Mouse (Mus musculus): ENCODE measurements around the gene Hic1. TPM values are rescaled to one million over a fixed set of nuclear protein-coding genes. Genes with fewer than 3 reads are reported as not detected.

Gene Hic1
- polyA plus RNA-seq, 1 experiment = 5.3 TPM

GRCm38 (mm10) chr11:75198792-75199191, 29.5 kb upstream of the Hic1 start:
- Histone ChIP-seq H3K4me3 (ENCODE audit: insufficient read depth, low read depth, low read length) (no peak overlapping the region), H3K4me1 (ENCODE audit: control insufficient read depth, insufficient read depth, insufficient read length, low read length) (peaks cover 9% of the 10 kb centered on the region; the same call in 1 of the 2 replicates), H3K27ac (replicated peaks; ENCODE audit: low read depth, low read length) (no peak overlapping the region)

DNA sequence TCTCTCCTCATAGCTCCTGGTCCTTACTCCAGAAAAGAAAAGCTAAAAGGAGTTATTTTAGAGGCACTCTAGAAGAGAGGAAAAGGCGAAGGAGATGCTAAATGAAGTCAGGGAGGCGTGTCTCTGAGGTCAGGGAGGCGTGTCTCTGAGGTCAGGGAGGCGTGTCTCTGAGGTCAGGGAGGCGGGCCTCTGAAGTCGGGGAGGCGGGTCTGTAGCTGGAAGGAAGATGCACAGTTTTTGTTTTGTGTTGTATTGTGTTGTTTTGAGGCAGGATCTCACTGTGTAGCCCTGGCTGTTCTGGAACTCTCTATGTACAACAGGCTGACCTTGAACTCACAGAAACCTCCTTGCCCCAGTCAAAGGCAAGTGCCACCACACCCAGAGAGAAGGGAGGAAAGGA, 28.6 kb upstream of the Hic1 start:
- Histone ChIP-seq H3K27ac (replicated peaks; ENCODE audit: low read depth, low read length) (no peak overlapping the region), H3K4me1 (ENCODE audit: control insufficient read depth, insufficient read depth, insufficient read length, low read length) (0 out of 2 replicates have a peak, but pooled peaks cover 8% of the 10 kb centered on the region), H3K4me3 (ENCODE audit: insufficient read depth, low read depth, low read length) (no peak overlapping the region)

DNA sequence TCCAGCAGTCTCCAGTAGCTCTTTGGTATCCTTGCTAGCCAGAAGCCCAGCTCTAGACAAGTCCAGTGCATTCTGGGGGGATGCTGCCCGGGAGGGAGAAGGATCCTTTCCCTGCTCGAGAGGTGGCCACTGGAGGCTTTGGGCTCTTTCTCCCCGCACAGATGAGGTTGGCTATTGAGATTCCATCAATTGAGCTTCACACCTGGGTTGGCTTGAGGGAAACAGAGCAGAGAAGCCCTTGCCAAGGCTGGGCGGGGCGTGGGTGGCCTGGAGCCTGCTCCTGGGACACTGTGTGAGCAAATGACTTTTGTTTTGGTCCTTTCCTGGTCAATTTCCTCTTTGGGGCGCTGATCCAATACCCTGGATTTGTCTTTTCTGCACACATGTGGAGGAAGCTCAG, 26.8 kb upstream of the Hic1 start:
- Histone ChIP-seq H3K27ac (replicated peaks; ENCODE audit: low read depth, low read length) (no peak overlapping the region), H3K4me3 (ENCODE audit: insufficient read depth, low read depth, low read length) (no peak overlapping the region), H3K4me1 (ENCODE audit: control insufficient read depth, insufficient read depth, insufficient read length, low read length) (no peaks in the 10 kb centered on the region)

DNA sequence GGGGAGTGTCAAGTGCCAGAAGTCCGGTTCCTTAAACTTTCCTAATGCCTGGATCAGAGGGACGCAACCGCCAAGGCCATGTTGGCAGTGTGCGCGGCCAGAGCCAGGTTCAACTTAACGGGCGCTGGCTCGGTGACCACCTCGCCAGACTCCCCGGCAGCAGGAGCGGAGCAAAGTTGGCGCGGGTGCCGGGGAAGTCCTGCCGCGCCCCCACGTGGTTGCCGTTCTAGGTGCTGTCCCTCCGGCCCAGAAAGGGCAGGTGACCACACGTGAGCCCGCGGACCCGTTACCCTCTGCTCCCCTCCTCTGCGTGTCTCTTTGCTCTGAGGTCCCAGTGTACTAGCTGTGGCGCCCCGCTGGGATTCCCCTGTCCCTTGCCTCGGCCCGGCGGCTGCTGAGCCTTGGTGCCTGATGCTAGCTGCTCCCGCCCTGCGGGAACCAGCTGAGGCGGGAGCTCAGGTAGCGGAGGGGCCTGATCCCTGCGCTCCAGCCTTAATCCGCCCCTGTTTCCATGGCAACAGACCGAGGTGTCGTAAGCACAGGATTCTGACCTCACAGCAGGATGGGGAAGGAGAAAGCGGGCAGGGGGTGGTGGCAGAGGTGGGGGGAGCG, 25.6 kb upstream of the Hic1 start:
- Histone ChIP-seq H3K4me1 (ENCODE audit: control insufficient read depth, insufficient read depth, insufficient read length, low read length) (no peaks in the 10 kb centered on the region), H3K4me3 (ENCODE audit: insufficient read depth, low read depth, low read length) (peak overlapping the region; percentile 82), H3K27ac (replicated peaks; ENCODE audit: low read depth, low read length) (no peak overlapping the region)

DNA sequence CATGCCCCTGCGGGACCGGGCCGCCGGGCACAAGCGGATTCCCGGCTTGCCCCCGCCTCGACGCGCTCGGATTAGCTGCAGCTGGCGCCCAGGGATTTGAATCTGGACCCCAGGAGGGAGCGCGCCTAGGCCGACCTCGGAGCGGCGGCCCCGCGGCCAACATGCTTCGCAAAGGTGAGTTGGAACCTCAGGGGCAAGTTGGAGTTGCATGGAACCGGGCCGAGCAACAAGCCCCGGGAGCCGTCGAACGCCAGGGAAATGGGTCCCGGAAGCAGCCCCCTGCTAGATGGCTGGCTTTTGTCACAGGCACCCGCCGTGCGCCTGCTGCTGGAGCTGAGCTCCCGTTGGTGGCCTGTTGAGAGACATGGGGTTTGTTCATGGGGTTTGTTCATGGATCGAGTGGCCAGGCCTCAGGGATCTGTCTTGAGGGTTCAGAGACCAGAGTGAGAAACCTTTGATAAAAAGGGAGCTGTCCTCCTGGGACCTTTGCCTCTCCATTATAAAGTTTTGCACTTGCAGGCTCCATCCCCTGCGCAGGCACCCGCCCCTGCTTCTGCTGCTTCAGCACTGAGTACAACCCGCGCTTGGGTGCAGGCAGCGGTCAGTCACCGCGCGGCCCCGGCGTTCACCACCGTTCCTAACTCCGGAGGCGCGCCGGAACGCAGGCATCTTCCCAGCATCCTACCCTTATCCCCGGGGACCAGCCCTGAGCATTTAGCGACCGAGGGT, 25.0 kb upstream of the Hic1 start:
- Histone ChIP-seq H3K27ac (replicated peaks; ENCODE audit: low read depth, low read length) (no peak overlapping the region), H3K4me3 (ENCODE audit: insufficient read depth, low read depth, low read length) (peak overlapping the region; percentile 82), H3K4me1 (ENCODE audit: control insufficient read depth, insufficient read depth, insufficient read length, low read length) (peaks cover 2% of the 10 kb centered on the region; the same call in 1 of the 2 replicates)

DNA sequence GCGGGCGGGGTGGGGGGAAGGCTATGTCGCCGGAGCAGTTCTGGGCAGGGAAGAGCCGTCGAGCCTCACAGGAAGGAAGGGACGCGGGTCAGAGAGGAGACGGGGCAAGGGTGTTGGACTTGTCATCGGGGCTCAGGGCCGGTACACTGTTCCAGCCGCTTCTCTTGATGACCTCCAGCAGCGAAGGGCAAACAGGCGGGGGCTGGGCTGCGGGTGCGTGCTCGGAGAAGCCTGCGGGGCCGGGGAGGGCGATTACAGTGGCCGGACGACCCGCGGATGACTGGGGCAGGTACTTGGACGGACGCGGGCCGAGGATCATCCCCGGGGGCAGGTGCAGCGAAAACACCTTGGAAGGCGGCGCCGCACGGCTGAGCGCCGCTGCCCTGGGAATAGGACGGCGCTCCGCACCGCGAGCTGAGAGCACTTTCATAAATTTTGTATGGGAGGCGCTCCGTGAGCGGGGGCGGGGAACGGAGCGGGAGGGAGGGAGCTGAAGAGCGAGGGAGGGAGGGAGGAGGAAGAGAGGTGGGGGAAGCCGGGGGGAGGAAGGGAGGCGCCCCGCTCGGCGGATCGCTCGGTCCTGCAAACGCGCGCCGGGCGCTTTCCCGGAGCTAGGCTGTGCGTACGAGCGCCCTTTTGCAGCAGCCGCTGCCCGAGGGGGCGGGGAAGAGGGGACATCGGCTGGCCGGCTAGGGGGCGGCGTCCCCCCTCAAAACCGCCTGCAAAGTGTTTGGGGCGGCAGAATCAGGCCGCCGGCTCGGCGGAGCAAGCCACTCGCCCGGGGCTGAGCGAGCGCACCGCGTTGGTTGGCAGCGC, 24.1 kb upstream of the Hic1 start, which contains the start of gene Rtn4rl1:
Rtn4rl1 (plus strand) TSS at position 528 of the 816 bp plus-strand sequence.
- Histone ChIP-seq H3K4me1 (ENCODE audit: control insufficient read depth, insufficient read depth, insufficient read length, low read length) (peaks cover 2% of the 10 kb centered on the region; the same call in 1 of the 2 replicates), H3K27ac (replicated peaks; ENCODE audit: low read depth, low read length) (peak within 1 kb of the TSS; percentile 71)

GRCm38 (mm10) chr11:75192336-75193214, 23.3 kb upstream of the Hic1 start:
- peaks cover 2% of the 10 kb centered on the region; the same call in 1 of the 2 replicates for H3K4me1 ChIP-seq (ENCODE audit: control insufficient read depth, insufficient read depth, insufficient read length, low read length)
- peak overlapping the region; percentile 71 for H3K27ac ChIP-seq (replicated peaks; ENCODE audit: low read depth, low read length)
- peak overlapping the region; percentile 82 for H3K4me3 ChIP-seq (ENCODE audit: insufficient read depth, low read depth, low read length)

More for the DNA sequence above, 24.1 kb upstream of the Hic1 start, which contains the start of gene Rtn4rl1:
- H3K4me3 ChIP-seq (ENCODE audit: insufficient read depth, low read depth, low read length) = peak within 1 kb of the TSS; percentile 82

GRCm38 (mm10) chr11:75191841-75192240, 22.5 kb upstream of the Hic1 start:
- H3K27ac ChIP-seq (replicated peaks; ENCODE audit: low read depth, low read length) = no peak overlapping the region

GRCm38 (mm10) chr11:75190905-75191441, 21.7 kb upstream of the Hic1 start, which contains the start of gene Dph1:
Dph1 (minus strand) TSS chr11:75191241.
- Histone ChIP-seq H3K4me1 (ENCODE audit: control insufficient read depth, insufficient read depth, insufficient read length, low read length) (peaks cover 2% of the 10 kb centered on the region; the same call in 1 of the 2 replicates), H3K27ac (replicated peaks; ENCODE audit: low read depth, low read length) (peak within 1 kb of the TSS; percentile 24; the same call in 1 of the 2 replicates), H3K4me3 (ENCODE audit: insufficient read depth, low read depth, low read length) (peak within 1 kb of the TSS; percentile 79)

More at GRCm38 (mm10) chr11:75191841-75192240, 22.5 kb upstream of the Hic1 start:
- H3K4me1 ChIP-seq (ENCODE audit: control insufficient read depth, insufficient read depth, insufficient read length, low read length) = peaks cover 2% of the 10 kb centered on the region; the same call in 1 of the 2 replicates
- no peak overlapping the region for H3K4me3 ChIP-seq (ENCODE audit: insufficient read depth, low read depth, low read length)

DNA sequence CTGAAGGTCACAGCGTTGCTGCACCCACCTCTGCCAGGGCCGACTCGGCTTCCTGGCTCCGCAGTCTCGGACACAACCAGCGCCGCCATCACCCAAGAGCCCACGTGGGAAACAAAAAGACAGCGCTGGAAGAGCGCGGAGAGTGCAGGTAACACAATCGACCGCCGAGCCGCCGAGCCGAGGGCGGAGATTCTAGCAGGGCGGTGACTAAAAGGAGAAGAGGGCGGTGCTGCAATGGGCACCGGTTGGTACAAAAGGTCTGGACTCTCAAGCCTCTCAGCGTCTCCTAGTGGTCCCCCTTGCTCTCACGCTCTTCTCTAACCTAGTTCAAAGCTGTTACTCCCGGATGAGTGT, 21.0 kb upstream of the Hic1 start:
- H3K4me1 ChIP-seq (ENCODE audit: control insufficient read depth, insufficient read depth, insufficient read length, low read length) = peaks cover 2% of the 10 kb centered on the region; the same call in 1 of the 2 replicates
- H3K4me3 ChIP-seq (ENCODE audit: insufficient read depth, low read depth, low read length) = peak overlapping the region; percentile 79
- peak overlapping the region; percentile 24; the same call in 1 of the 2 replicates for H3K27ac ChIP-seq (replicated peaks; ENCODE audit: low read depth, low read length)

- Histone ChIP-seq H3K27ac (replicated peaks; ENCODE audit: low read depth, low read length) (peak overlapping the region; percentile 24; the same call in 1 of the 2 replicates), H3K4me3 (ENCODE audit: insufficient read depth, low read depth, low read length) (peak overlapping the region; percentile 79), H3K4me1 (ENCODE audit: control insufficient read depth, insufficient read depth, insufficient read length, low read length) (peaks cover 2% of the 10 kb centered on the region; the same call in 1 of the 2 replicates)
These were observed 20.5 kb upstream of the Hic1 start for GRCm38 (mm10) chr11:75189713-75190370.

- H3K4me1 ChIP-seq (ENCODE audit: control insufficient read depth, insufficient read depth, insufficient read length, low read length) = peaks cover 2% of the 10 kb centered on the region; the same call in 1 of the 2 replicates
- H3K4me3 ChIP-seq (ENCODE audit: insufficient read depth, low read depth, low read length) = no peak overlapping the region
- H3K27ac ChIP-seq (replicated peaks; ENCODE audit: low read depth, low read length) = no peak overlapping the region
These were observed 15.7 kb upstream of the Hic1 start for GRCm38 (mm10) chr11:75184986-75185385.

- no peak overlapping the region for H3K4me3 ChIP-seq (ENCODE audit: insufficient read depth, low read depth, low read length)
- no peak overlapping the region for H3K27ac ChIP-seq (replicated peaks; ENCODE audit: low read depth, low read length)
- peaks cover 2% of the 10 kb centered on the region; the same call in 1 of the 2 replicates for H3K4me1 ChIP-seq (ENCODE audit: control insufficient read depth, insufficient read depth, insufficient read length, low read length)
These were observed 15.3 kb upstream of the Hic1 start for GRCm38 (mm10) chr11:75184573-75184972.
